Mouse (Mus musculus): ENCODE measurements around the gene Slfnl1. TPM values are rescaled to one million over a fixed set of nuclear protein-coding genes. Genes with fewer than 3 reads are reported as not detected.

The Slfnl1 gene
- total RNA-seq, 4 experiments from 2014 or later, result 0.43 to 0.70 (median 0.68) TPM; not detected in 1

DNA sequence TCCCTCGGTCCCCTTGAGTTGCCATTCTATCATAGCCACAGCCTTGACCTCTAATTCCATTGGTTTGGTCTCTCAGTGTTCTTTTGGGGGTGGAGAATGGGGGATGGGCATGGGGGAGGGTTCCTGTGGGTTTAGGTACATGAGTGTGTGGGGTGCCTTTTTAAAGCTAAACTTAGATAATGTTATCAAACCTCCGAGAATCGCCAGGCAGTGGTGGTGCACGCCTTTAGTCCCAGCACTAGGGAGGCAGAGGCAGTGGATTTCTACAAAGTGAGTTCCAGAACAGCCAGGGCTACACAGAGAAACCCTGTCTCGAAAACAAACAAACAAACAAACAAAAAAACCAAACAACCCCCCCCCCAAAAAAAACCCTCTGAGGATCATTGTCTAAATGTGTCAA, 48.9 kb downstream of the Slfnl1 start:
- DNase-seq (ENCODE audit: low spot score in 2 of 2), result no peak

DNA sequence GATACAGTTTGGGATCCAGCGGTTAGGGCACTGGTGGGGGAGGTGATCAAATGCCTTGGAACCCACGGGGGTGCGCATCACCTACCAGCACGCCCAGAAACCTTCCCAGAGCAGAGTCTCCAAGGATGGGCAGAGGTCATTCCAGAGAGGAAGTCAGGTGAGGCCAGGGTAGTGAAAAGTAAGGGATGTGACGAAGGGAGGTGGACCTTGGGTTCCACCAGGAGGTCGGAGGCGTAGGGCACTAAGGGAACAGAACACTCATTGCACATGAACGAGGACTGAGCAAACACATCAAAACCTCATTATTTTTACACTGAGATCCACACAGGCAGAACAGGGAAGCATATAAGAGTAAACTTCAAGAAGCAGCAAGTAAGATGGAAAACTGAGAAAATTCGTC, 49.7 kb downstream of the Slfnl1 start:
- no peak for DNase-seq (ENCODE audit: low spot score in 2 of 2)

Other genes starting within 250 kb of the Slfnl1 start
- 10 to 100 TPM; 26.3 to 35.6 (median 28.9) TPM for gene Foxo6, start 244.9 kb upstream of the Slfnl1 start, total RNA-seq (2022)
- gene Scmh1, start 127.0 kb upstream of the Slfnl1 start, total RNA-seq (2022), result 10 to 100 TPM; 76.4 to 92.0 (median 84.9) TPM
- gene Ctps, start 38.0 kb downstream of the Slfnl1 start, total RNA-seq (2022), result 10 to 100 TPM; 33.3 to 35.5 (median 35.2) TPM
- not detected for gene Gm8439, start 56.5 kb downstream of the Slfnl1 start, total RNA-seq (2022)
- gene Cited4, start 134.3 kb downstream of the Slfnl1 start, total RNA-seq (2022), result 1 to 10 TPM; 1.5 to 3.7 (median 3.1) TPM
- gene Kcnq4, start 216.4 kb downstream of the Slfnl1 start, total RNA-seq (2022), result 1 to 10 TPM; 3.8 to 4.8 (median 4.3) TPM

All from layer of hippocampus, adult 8-10 months (tissue).